Comparison of ENCODE assay signal across 22 mouse cellular contexts in the genomic region with DNA sequence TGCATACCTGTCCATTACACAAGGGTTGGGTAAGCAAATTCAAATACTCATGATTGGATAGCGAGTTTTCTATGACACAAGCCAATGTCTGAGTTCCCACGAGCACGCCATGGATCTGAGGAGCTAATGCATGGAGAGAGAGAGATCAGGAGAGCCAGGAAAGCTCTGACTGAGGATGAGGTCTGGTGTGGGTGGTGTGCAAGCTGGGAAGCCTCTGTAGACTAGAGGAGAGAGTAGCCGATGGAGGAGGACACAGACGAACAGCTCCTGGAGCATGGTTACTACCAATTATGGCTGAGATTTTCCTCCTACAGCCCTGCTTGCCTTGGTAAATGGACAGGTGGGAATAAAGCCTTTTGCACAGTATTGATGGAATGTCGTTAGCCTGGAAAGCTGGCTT.
DNase-seq lines count a peak whose midpoint lies in the region; ATAC-seq and TF ChIP-seq lines count a peak whose summit lies in the region.
"Had no signal": no experiment of that assay in that cellular context is flagged by ENCODE, and none has a peak within 500 bp of the region (broad histone marks: within the 10 kb centered on the region; RNA-seq: fewer than 3 reads in every experiment).

No protein-coding gene starts in this region.

- WGBS in midbrain, embryonic 11.5 days = 94% methylated on average over 6 of the region's 6 CpGs
- WGBS in midbrain, postnatal 0 days = 87% methylated on average over 6 of the region's 6 CpGs
- 74% methylated on average over 6 of the region's 6 CpGs for whole genome bisulfite sequencing in intestine, postnatal 0 days

- no peaks in the 10 kb centered on the region for H3K27me3 ChIP-seq in midbrain, embryonic 11.5 days (ENCODE audit: control insufficient read depth, insufficient read depth, low read length)
- no peaks in the 10 kb centered on the region for H3K27me3 ChIP-seq in midbrain, postnatal 0 days (ENCODE audit: insufficient read depth, low read length)
- H3K27me3 ChIP-seq in intestine, postnatal 0 days (replicated peaks; ENCODE audit: control insufficient read depth, insufficient read depth, low read length) = no peaks in the 10 kb centered on the region
- H3K27me3 ChIP-seq: CH12.LX, Patski had no signal

- TF ChIP-seq CTCF in midbrain, postnatal 0 days (IDR thresholded peaks at IDR 0.05) = no peak
- TF ChIP-seq CTCF in intestine, postnatal 0 days (IDR thresholded peaks at IDR 0.05; ENCODE audit: low read depth) = no peak

- no peaks in the 10 kb centered on the region for H3K9me3 ChIP-seq in midbrain, embryonic 11.5 days (ENCODE audit: control insufficient read depth, low read length)
- no peaks in the 10 kb centered on the region for H3K9me3 ChIP-seq in midbrain, postnatal 0 days (ENCODE audit: low read length)
- H3K9me3 ChIP-seq in intestine, postnatal 0 days (ENCODE audit: control insufficient read depth) = no peaks in the 10 kb centered on the region
- H3K9me3 ChIP-seq: G1E had no signal

- no peak for DNase-seq in frontal cortex, postnatal 36 days (ENCODE audit: low spot score in 2 of 2)
- peak; percentile 56 for DNase-seq in midbrain, embryonic 11.5 days (ENCODE audit: low spot score, missing footprints)
- no peak for DNase-seq in midbrain, postnatal 0 days (ENCODE audit: low spot score)
- peak; percentile 4 for DNase-seq in brain, adult 2 months (ENCODE audit: low read depth, low spot score)
- DNase-seq: adrenal gland, adult 2 months; adrenal gland, adult 8-10 months; adrenal gland, postnatal 10 days; adrenal gland, postnatal 14 days; adrenal gland, postnatal 25 days; adrenal gland, postnatal 36 days; B cell, adult 2 months; cerebellum, adult 11 months; cerebellum, adult 11-12 months; cerebellum, adult 18-20 months; cerebellum, adult 2 months had no signal

- H3K9ac ChIP-seq in midbrain, embryonic 11.5 days (ENCODE audit: low read length) = no peak overlapping the region
- no peak overlapping the region for H3K9ac ChIP-seq in midbrain, postnatal 0 days (replicated peaks; ENCODE audit: low read length, poor library complexity, severe bottlenecking)
- no peak overlapping the region for H3K9ac ChIP-seq in intestine, postnatal 0 days (ENCODE audit: low read depth, low read length)

- no peak overlapping the region for H3K4me3 ChIP-seq in midbrain, embryonic 11.5 days (ENCODE audit: low read depth, low read length)
- no peak overlapping the region for H3K4me3 ChIP-seq in midbrain, postnatal 0 days (ENCODE audit: low read depth, low read length)
- H3K4me3 ChIP-seq in intestine, postnatal 0 days (ENCODE audit: low read depth, low read length) = no peak overlapping the region

- no peaks in the 10 kb centered on the region for H3K36me3 ChIP-seq in midbrain, embryonic 11.5 days (ENCODE audit: control insufficient read depth, insufficient read depth, low read length)
- no peaks in the 10 kb centered on the region for H3K36me3 ChIP-seq in midbrain, postnatal 0 days (ENCODE audit: insufficient read depth, low read length)
- H3K36me3 ChIP-seq in intestine, postnatal 0 days (ENCODE audit: control insufficient read depth, insufficient read depth) = no peaks in the 10 kb centered on the region
- H3K36me3 ChIP-seq: G1E had no signal

- no peak overlapping the region for H3K27ac ChIP-seq in midbrain, embryonic 11.5 days (ENCODE audit: low read depth, low read length)
- no peak overlapping the region for H3K27ac ChIP-seq in midbrain, postnatal 0 days (ENCODE audit: low read depth, low read length)
- no peak overlapping the region for H3K27ac ChIP-seq in intestine, postnatal 0 days (ENCODE audit: low read depth, low read length)

- H3K4me1 ChIP-seq in midbrain, embryonic 11.5 days (ENCODE audit: control insufficient read depth, insufficient read depth, low read length) = no peaks in the 10 kb centered on the region
- no peaks in the 10 kb centered on the region for H3K4me1 ChIP-seq in midbrain, postnatal 0 days (ENCODE audit: insufficient read depth, low read length)
- H3K4me1 ChIP-seq in intestine, postnatal 0 days (replicated peaks; ENCODE audit: control insufficient read depth, insufficient read depth, low read length) = no peaks in the 10 kb centered on the region

- ATAC-seq in frontal cortex, adult (ENCODE audit: low TSS enrichment) = peak; percentile 83
- no peak for ATAC-seq in midbrain, embryonic 11.5 days (ENCODE audit: low FRiP score)
- ATAC-seq in midbrain, postnatal 0 days (ENCODE audit: low FRiP score) = no peak
- ATAC-seq in intestine, postnatal 0 days = no peak
- ATAC-seq: activated CD4-positive, CD25-positive, alpha-beta regulatory T cell, adult 4 months; CD4-positive, CD25-positive, alpha-beta regulatory T cell, adult 4 months; Patski had no signal

- no peak overlapping the region for H3K4me2 ChIP-seq in midbrain, embryonic 11.5 days
- no peak overlapping the region for H3K4me2 ChIP-seq in midbrain, postnatal 0 days (ENCODE audit: low read depth, low read length, poor library complexity, severe bottlenecking)
- no peak overlapping the region for H3K4me2 ChIP-seq in intestine, postnatal 0 days (replicated peaks; ENCODE audit: low read depth)

Comparison
In these comparisons a context has a peak if more than half of its experiments do, and no peak if none do; other contexts are left out.
1. DNase-seq: peak in midbrain, embryonic 11.5 days (single experiment) and brain, adult 2 months (single experiment); none in frontal cortex, postnatal 36 days (0 of 2) and midbrain, postnatal 0 days (single experiment).